Mouse (Mus musculus) testis, adult 2 months (tissue): ENCODE measurements at regions not wholly inside any gene's neighbourhood (a gene's known extent, or its start where the extent isn't known, plus 50 kb on each side); places are given as distances from the start of the nearest gene placed in this dataset.

Source experiments
- H3K27ac ChIP-seq: fragments of 200-500 bp; 2 replicates; pipeline ENCODE4 v1.5.1; 2012; ENCODE audit warnings: low read depth, low read length; ENCODE audit not compliant: control insufficient read depth, insufficient read depth
- H3K27me3 ChIP-seq: fragments of 200-500 bp; 2 replicates; pipeline ENCODE4 v1.6.1; 2012; ENCODE audit warnings: mild to moderate bottlenecking, low read length, moderate library complexity; ENCODE audit not compliant: control insufficient read depth, insufficient read depth
- H3K36me3 ChIP-seq: fragments of 200-500 bp; 2 replicates; pipeline ENCODE4 v1.6.1; 2012; ENCODE audit warnings: mild to moderate bottlenecking, low read length; ENCODE audit not compliant: control insufficient read depth, insufficient read depth
- H3K4me1 ChIP-seq: fragments of 200-500 bp; 2 replicates; pipeline ENCODE4 v1.6.1; 2012; ENCODE audit warnings: low read length; ENCODE audit not compliant: control insufficient read depth, insufficient read depth
- H3K4me3 ChIP-seq: fragments of 200-500 bp; 2 replicates; pipeline ENCODE4 v1.5.1; 2012; ENCODE audit warnings: low read depth, mild to moderate bottlenecking, low read length, moderate library complexity, mixed read lengths; ENCODE audit not compliant: control insufficient read depth
- CTCF ChIP-seq: fragments of 200-500 bp; IDR thresholded peaks from 2 replicates; pipeline ENCODE4 v1.5.1; 2012; ENCODE audit warnings: low read depth, mild to moderate bottlenecking, inconsistent platforms, low read length, moderate library complexity; ENCODE audit not compliant: control insufficient read depth, insufficient read depth, insufficient replicate concordance
- POLR2A ChIP-seq: fragments of 200-500 bp; IDR thresholded peaks from 2 replicates; pipeline ENCODE4 v1.6.1; 2012; ENCODE audit warnings: low read depth, mild to moderate bottlenecking, inconsistent platforms, low read length, moderate library complexity; ENCODE audit not compliant: control insufficient read depth

- TF ChIP-seq CTCF: no peak
- Histone ChIP-seq H3K36me3 (no peaks in the 10 kb centered on the region), H3K4me3 (no peak overlapping the region)
Measured at GRCm38 (mm10) chr12:65680335-65680734, 455.0 kb downstream of the Wdr20rt start.

GRCm38 (mm10) chr12:65681826-65682225, 456.5 kb downstream of the Wdr20rt start:
- no peak overlapping the region for H3K27ac ChIP-seq
- no peaks in the 10 kb centered on the region for H3K4me1 ChIP-seq
- H3K27me3 ChIP-seq: no peaks in the 10 kb centered on the region
- H3K4me3 ChIP-seq: no peak overlapping the region
- H3K36me3 ChIP-seq: no peaks in the 10 kb centered on the region
- TF ChIP-seq CTCF (no peak), POLR2A (no peak)

More at GRCm38 (mm10) chr12:65680335-65680734, 455.0 kb downstream of the Wdr20rt start:
- H3K27me3 ChIP-seq: no peaks in the 10 kb centered on the region
- no peaks in the 10 kb centered on the region for H3K4me1 ChIP-seq
- no peak overlapping the region for H3K27ac ChIP-seq

GRCm38 (mm10) chr12:65704985-65705384, 479.7 kb downstream of the Wdr20rt start:
- no peak overlapping the region for H3K4me3 ChIP-seq
- no peaks in the 10 kb centered on the region for H3K27me3 ChIP-seq
- H3K36me3 ChIP-seq: no peaks in the 10 kb centered on the region
- no peaks in the 10 kb centered on the region for H3K4me1 ChIP-seq
- TF ChIP-seq POLR2A (no peak), CTCF (no peak)
- H3K27ac ChIP-seq: no peak overlapping the region

- no peaks in the 10 kb centered on the region for H3K36me3 ChIP-seq
- no peaks in the 10 kb centered on the region for H3K27me3 ChIP-seq
- no peak for TF ChIP-seq POLR2A
- no peak for TF ChIP-seq CTCF
- no peak overlapping the region for H3K27ac ChIP-seq
- H3K4me1 ChIP-seq: no peaks in the 10 kb centered on the region
- no peak overlapping the region for H3K4me3 ChIP-seq
Measured at GRCm38 (mm10) chr12:65712304-65712703, 487.0 kb downstream of the Wdr20rt start.
